Mouse (Mus musculus) liver, embryonic 16.5 days (tissue): ENCODE results near the gene Retsat. TPM values are rescaled to one million over a fixed set of nuclear protein-coding genes. Genes with fewer than 3 reads are reported as not detected.

Experiments used
- ATAC-seq: fragments of 200-750 bp; cut with Nextera tagmentation; 2 replicates; pipeline ENCODE4 v1.8.0; 2017; ENCODE audit warnings: low read depth, mild to moderate bottlenecking, moderate number of reproducible peaks, moderate library complexity
- H3K27ac ChIP-seq: fragments of 300-500 bp; sonication (generic); 2 replicates; pipeline ENCODE4 v1.5.1; 2014; ENCODE audit warnings: mild to moderate bottlenecking, low read length
- H3K27me3 ChIP-seq: fragments of 300-500 bp; sonication (generic); 2 replicates; pipeline ENCODE4 v1.6.1; 2014; ENCODE audit warnings: low read depth, low read length, mixed read lengths; ENCODE audit not compliant: control insufficient read depth, insufficient read depth
- H3K36me3 ChIP-seq: fragments of 300-500 bp; sonication (generic); 2 replicates; pipeline ENCODE4 v1.6.1; 2014; ENCODE audit warnings: mild to moderate bottlenecking; ENCODE audit not compliant: control insufficient read depth, insufficient read depth
- H3K4me1 ChIP-seq: fragments of 300-500 bp; sonication (generic); 2 replicates; pipeline ENCODE4 v1.6.1; 2014; ENCODE audit warnings: low read depth, low read length, mixed read lengths; ENCODE audit not compliant: control insufficient read depth
- H3K4me2 ChIP-seq: fragments of 300-500 bp; sonication (generic); 2 replicates; pipeline ENCODE4 v1.6.1; 2014; ENCODE audit warnings: low read depth, low read length, mixed read lengths
- H3K4me3 ChIP-seq: fragments of 300-500 bp; sonication (generic); 2 replicates; pipeline ENCODE4 v1.5.1; 2014; ENCODE audit warnings: low read depth, mild to moderate bottlenecking, low read length
- H3K9ac ChIP-seq: fragments of 300-500 bp; sonication (generic); 2 replicates; pipeline ENCODE4 v1.6.1; 2014; ENCODE audit warnings: low read depth, low read length
- H3K9me3 ChIP-seq: fragments of 300-500 bp; sonication (generic); replicated peaks from 2 replicates; pipeline ENCODE4 v1.6.1; 2016; ENCODE audit warnings: low read length; ENCODE audit not compliant: control insufficient read depth
- WGBS: fragments of 180-500 bp; shearing (Covaris S2); extraction: QIAGEN DNeasy Blood & Tissue Kit; methylation state at CpG from one replicate; pipeline ENCODE4 v1.1.7; 2014; ENCODE audit not compliant: insufficient replicate concordance; 5-methylcytosine and 5-hydroxymethylcytosine counted together
- polyA plus RNA-seq: library from polyadenylated mRNA; unstranded; fragments of >200 nt; fragmentation: Nextera tagmentation; extraction: Ambion mirVana; gene quantifications from 2 replicates; pipeline ENCODE4 v1.2.1, GENCODE M21; 2015

Gene Retsat
- polyA plus RNA-seq, 1 experiment from 2014 or later, result 21.5 TPM

DNA sequence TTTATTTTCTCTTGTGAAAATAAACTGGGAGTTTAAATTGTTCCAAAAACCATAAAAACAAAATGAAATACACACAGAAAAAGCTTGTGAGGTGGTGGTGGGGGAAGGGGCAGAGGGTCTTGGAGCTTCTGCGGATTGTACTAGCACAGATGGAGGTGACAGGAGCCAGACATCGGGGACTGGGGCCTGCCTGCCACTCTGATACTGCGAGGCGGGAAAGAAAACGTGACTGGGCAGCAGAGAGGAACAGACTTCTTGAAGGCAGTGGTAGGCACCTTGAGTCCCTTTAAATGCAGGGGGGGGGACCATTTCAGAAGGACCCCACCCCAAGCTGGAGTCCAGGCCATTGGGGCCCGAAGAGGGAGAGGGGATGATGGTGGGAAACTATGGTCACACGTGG is 28.1 kb downstream of the Retsat start:
- Histone ChIP-seq H3K4me2 (no peak overlapping the region), H3K9ac (no peak overlapping the region), H3K9me3 (no peaks in the 10 kb centered on the region), H3K4me3 (no peak overlapping the region), H3K27ac (no peak overlapping the region), H3K36me3 (no peaks in the 10 kb centered on the region), H3K27me3 (no peaks in the 10 kb centered on the region), H3K4me1 (no peaks in the 10 kb centered on the region; the same call in none of the 2 replicates)
- ATAC-seq, result no peak
- 60% methylated on average over 7 of the region's 7 CpGs for WGBS

DNA sequence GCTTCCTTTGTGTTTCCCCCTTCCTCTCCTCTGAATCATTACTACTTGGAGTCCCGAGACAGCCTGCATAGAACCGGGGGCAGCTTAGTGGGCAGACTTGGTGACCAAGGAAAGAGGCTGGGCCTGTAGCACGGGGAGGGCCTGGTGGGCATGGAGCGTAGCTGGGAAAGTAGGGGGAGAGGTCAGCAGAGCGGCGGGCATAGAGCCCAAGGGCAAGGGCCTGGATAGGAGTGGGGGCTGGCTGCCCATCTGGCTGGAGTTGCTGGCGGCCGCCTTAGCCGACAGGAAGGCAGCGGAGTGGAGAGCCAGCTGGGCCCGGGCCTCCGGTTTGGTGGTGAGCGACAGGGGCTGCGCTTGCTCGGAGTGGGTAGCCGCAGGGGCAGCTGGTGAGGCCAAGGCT is 29.0 kb downstream of the Retsat start:
- 80% methylated on average over 16 of the region's 16 CpGs for WGBS
- Histone ChIP-seq H3K36me3 (no peaks in the 10 kb centered on the region), H3K27ac (no peak overlapping the region), H3K4me1 (no peaks in the 10 kb centered on the region; the same call in 1 of the 2 replicates), H3K9me3 (no peaks in the 10 kb centered on the region), H3K9ac (no peak overlapping the region), H3K4me3 (no peak overlapping the region), H3K4me2 (no peak overlapping the region), H3K27me3 (no peaks in the 10 kb centered on the region)
- ATAC-seq, result no peak

DNA sequence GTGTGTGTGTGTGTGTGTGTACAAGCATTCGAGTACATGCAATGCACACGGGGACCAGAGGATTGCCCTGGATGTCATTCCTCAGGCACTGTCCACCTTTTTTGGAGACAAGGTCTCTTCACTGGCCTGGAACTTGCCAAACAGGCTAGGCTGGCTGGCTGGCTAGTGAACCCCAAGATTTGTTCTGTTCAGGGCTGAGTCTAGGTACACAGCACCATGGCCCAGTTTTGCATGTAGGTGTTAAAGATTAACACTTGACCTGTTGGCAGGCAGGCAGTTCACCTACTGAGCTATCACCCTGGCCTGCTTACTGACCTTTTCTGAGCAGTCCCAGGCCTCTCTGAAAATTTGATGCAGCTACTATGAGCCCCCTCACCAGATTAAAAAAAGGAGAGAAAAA is 32.1 kb downstream of the Retsat start:
- H3K4me1 ChIP-seq, result no peaks in the 10 kb centered on the region; the same call in 1 of the 2 replicates
- WGBS, result 55% methylated on average over 2 of the region's 2 CpGs
- H3K27me3 ChIP-seq, result no peaks in the 10 kb centered on the region
- no peak overlapping the region for H3K4me3 ChIP-seq
- peak overlapping the region; percentile 49; the same call in 1 of the 2 replicates for H3K27ac ChIP-seq
- H3K36me3 ChIP-seq, result no peaks in the 10 kb centered on the region
- peak; percentile 75 for ATAC-seq
- no peak overlapping the region for H3K4me2 ChIP-seq
- H3K9me3 ChIP-seq, result no peaks in the 10 kb centered on the region
- H3K9ac ChIP-seq, result no peak overlapping the region

DNA sequence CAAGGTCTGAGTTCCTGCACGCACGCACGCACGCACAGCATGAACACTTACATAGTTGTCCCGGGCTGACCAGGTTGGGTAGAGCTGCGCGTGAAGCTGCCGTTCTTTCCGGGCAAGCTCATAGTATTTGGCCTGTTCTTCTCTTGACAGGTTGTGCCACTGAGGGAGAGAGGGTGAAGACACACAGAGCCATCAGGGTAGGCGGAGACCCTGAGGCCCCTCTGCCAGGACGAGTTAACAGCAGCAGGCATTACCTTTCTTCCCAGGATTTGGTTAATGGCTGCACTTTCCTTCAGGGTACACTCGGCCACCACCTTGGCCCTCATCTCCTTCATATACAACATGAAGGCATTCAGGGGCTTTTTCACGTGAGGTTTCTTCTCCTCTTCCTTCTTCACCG is 32.7 kb downstream of the Retsat start:
- 0 out of 2 replicates have a peak overlapping the region, but pooled peaks have one; percentile 7 for H3K27ac ChIP-seq
- no peaks in the 10 kb centered on the region for H3K9me3 ChIP-seq
- H3K36me3 ChIP-seq, result no peaks in the 10 kb centered on the region
- ATAC-seq, result no peak
- H3K4me1 ChIP-seq, result no peaks in the 10 kb centered on the region; the same call in none of the 2 replicates
- no peaks in the 10 kb centered on the region for H3K27me3 ChIP-seq
- 73% methylated on average over 14 of the region's 14 CpGs for WGBS
- H3K4me3 ChIP-seq, result no peak overlapping the region
- no peak overlapping the region for H3K4me2 ChIP-seq
- H3K9ac ChIP-seq, result no peak overlapping the region

DNA sequence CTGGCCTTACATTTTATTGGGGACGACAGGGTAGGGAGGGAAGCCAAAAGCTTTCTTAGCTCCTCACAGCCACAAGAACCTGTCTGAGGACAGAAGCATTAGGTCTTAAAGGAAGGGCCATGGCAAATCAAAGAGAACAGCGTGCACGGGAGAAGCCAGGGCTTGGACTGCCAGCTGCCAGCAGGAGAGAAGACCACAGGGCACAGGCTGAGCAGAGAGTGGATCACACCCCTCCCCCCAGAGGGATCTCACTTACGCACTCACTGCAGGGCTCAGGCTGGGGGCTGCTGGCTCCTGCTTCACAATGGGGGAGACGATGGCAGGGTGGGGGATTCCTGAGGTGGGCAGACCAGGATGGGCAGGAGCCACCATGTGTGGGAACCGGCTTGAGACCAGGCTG is 33.4 kb downstream of the Retsat start:
- Histone ChIP-seq H3K9me3 (no peaks in the 10 kb centered on the region), H3K9ac (no peak overlapping the region), H3K36me3 (no peaks in the 10 kb centered on the region), H3K4me3 (no peak overlapping the region), H3K4me2 (no peak overlapping the region), H3K4me1 (no peaks in the 10 kb centered on the region; the same call in none of the 2 replicates), H3K27me3 (no peaks in the 10 kb centered on the region), H3K27ac (no peak overlapping the region)
- ATAC-seq, result no peak
- WGBS, result 70% methylated on average over 6 of the region's 6 CpGs

DNA sequence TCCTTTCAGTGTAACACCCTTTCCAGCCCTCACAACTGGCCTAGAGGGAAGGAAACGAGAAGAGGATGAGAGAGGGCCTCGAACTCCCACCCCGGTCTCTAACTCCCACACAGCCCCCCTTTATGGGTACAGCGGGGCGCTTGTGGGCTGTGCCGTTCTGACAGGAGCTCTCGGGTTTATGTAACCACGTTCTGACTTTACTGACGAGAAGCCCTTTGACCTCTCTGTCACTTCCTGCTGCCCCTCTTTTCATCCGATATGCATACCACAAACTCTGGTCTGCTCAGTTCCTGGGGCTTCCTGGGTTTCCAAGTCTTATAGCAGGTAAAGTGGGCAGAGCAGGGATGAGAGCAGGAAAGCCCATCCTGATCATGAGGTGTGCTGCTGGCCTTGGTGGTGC is 36.0 kb downstream of the Retsat start:
- H3K36me3 ChIP-seq, result no peaks in the 10 kb centered on the region
- no peaks in the 10 kb centered on the region; the same call in none of the 2 replicates for H3K4me1 ChIP-seq
- no peak overlapping the region for H3K27ac ChIP-seq
- H3K9ac ChIP-seq, result no peak overlapping the region
- ATAC-seq, result no peak; the same call in 1 of the 2 replicates
- no peaks in the 10 kb centered on the region for H3K27me3 ChIP-seq
- 17% methylated on average over 10 of the region's 10 CpGs for whole genome bisulfite sequencing
- no peaks in the 10 kb centered on the region for H3K9me3 ChIP-seq
- no peak overlapping the region for H3K4me2 ChIP-seq
- no peak overlapping the region for H3K4me3 ChIP-seq

DNA sequence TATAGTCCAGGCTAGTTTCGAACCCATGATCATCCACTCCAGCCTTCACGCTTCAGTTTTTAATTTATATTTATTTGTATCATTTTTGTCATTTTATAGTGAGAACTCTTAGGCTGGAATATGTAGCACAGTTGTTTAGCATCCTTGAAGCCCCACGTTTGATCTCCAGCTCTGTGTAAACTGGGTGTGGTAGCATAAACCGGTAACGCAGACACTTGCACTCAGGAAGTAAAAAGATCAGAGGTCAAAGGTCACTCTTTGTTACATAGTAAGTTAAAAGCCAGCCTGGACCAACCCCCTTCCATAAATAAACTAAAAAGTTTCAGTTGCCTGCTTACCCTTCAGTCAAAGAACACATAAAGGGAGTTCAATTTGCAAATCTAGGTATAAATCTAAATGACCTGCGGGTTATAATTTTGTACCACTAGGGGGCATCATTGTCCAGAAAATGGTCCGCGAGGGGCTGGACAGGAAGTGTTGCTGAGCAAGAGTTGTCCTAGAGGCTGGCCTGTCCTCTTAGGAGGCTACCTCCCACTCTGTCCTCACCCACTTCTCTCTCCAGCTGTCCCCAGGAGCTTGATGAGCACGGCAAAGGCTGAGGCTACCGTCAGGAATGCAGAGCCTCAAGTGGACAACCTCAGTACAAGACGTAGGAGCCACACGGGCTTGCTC is 37.6 kb downstream of the Retsat start:
- no peaks in the 10 kb centered on the region for H3K9me3 ChIP-seq
- H3K27ac ChIP-seq, result no peak overlapping the region
- WGBS, result 33% methylated on average over 12 of the region's 12 CpGs
- H3K4me3 ChIP-seq, result no peak overlapping the region
- H3K4me1 ChIP-seq, result no peaks in the 10 kb centered on the region; the same call in none of the 2 replicates
- H3K36me3 ChIP-seq, result no peaks in the 10 kb centered on the region
- H3K9ac ChIP-seq, result no peak overlapping the region
- ATAC-seq, result 0 out of 2 replicates have a peak, but pooled peaks have one; percentile 28
- H3K4me2 ChIP-seq, result no peak overlapping the region
- H3K27me3 ChIP-seq, result no peaks in the 10 kb centered on the region

DNA sequence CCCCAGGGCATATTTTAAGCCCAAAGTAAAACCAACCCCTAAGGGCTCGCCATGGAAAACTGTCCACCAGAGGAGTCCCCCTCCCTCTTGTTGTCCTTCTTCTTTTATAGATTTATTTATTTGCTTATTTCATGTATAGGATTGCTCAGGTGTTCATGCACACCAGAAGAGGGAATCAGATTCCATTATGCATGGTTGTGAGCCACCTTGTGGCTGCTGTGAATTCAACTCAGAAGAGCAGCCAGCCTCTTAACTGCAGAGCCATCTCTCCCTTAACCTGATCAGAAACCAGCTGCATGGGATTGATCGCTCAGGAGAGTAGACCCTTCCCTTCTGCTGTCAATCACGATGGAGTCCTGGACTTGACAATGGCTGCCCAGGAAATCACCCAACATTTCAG is 38.7 kb downstream of the Retsat start:
- no peaks in the 10 kb centered on the region for H3K27me3 ChIP-seq
- H3K4me1 ChIP-seq, result no peaks in the 10 kb centered on the region; the same call in none of the 2 replicates
- ATAC-seq, result no peak
- no peak overlapping the region for H3K27ac ChIP-seq
- no peak overlapping the region for H3K4me3 ChIP-seq
- H3K36me3 ChIP-seq, result no peaks in the 10 kb centered on the region
- H3K9me3 ChIP-seq, result no peaks in the 10 kb centered on the region
- 51% methylated on average over 3 of the region's 3 CpGs for WGBS
- no peak overlapping the region for H3K4me2 ChIP-seq
- no peak overlapping the region for H3K9ac ChIP-seq

DNA sequence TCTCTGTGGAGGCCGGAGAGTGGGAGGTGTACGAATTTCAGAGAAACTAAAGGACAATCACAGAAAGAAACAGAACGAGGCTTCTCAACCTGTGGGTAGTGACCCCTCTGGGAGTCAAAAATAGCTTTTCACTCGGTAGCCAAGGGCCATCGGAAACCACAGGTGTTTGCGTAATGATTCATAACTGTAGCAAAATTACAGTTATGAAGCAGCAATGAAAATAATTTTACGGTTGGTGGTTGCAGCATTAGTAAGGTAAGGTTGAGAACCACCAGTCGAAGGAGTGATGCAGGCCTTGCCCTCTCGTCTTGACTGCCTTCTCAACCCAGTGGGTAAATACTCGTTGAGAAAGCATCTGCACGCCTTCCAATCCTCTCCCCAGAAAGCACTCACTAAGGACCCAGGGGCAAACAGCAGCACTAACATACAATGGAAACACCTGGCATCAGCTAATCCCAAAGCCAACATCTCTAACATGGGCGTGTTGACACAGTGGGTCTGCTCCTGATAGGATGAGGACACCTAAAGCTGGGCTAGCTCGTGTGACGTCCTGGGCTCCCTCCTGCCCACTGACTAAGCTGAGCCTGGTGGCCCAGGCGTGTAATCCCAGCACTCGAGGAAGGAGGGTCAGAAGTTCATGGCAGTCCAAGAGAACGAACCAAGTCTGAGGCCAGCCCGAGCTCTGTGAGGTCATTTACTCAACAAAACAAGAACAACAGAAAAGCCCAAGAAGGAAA is 43.1 kb downstream of the Retsat start:
- Histone ChIP-seq H3K27ac (no peak overlapping the region), H3K9me3 (no peaks in the 10 kb centered on the region)
- ATAC-seq, result no peak

More for the DNA sequence above, 43.1 kb downstream of the Retsat start:
- Histone ChIP-seq H3K36me3 (no peaks in the 10 kb centered on the region), H3K4me1 (no peaks in the 10 kb centered on the region; the same call in 1 of the 2 replicates), H3K4me2 (no peak overlapping the region), H3K4me3 (no peak overlapping the region), H3K27me3 (no peaks in the 10 kb centered on the region), H3K9ac (no peak overlapping the region)
- 57% methylated on average over 18 of the region's 18 CpGs for WGBS
